Mouse (Mus musculus) megakaryocyte, embryonic 14.5 days (primary cell): ENCODE measurements around the gene Prkaca. TPM values are rescaled to one million over a fixed set of nuclear protein-coding genes. Genes with fewer than 3 reads are reported as not detected.
A peak's percentile ranks its signal among the peaks of the same experiment; 100 is the strongest.
"Not testable (repeated sequence)": the region's sequence is repeated elsewhere in the genome, so short reads cannot be mapped to it uniquely, and the experiment has no call there.

Source experiments
- H3K27me3 ChIP-seq: replicated peaks from 2 replicates; pipeline ENCODE3; 2012; ENCODE audit warnings: inconsistent platforms
- H3K36me3 ChIP-seq: replicated peaks from 2 replicates; pipeline ENCODE3; 2012; ENCODE audit warnings: low read length, inconsistent platforms, mixed read lengths
- H3K4me1 ChIP-seq: 2 replicates; pipeline ENCODE4 v1.6.1; 2012; ENCODE audit warnings: inconsistent platforms
- H3K4me3 ChIP-seq: replicated peaks from 2 replicates; pipeline ENCODE3; 2012; ENCODE audit warnings: moderate library complexity, mild to moderate bottlenecking, inconsistent platforms
- H3K9me3 ChIP-seq: 2 replicates; pipeline ENCODE4 v1.6.1; 2012; ENCODE audit warnings: inconsistent platforms
- FLI1 ChIP-seq: IDR thresholded peaks from 2 replicates; pipeline ENCODE4 v1.6.1; 2012; ENCODE audit warnings: low read length, inconsistent platforms, mixed read lengths
- GATA1 ChIP-seq: IDR thresholded peaks from 3 replicates; pipeline ENCODE4 v1.6.1; 2012; ENCODE audit warnings: mixed read lengths, low read length, inconsistent platforms, borderline replicate concordance
- polyA plus RNA-seq: library from polyadenylated mRNA; stranded (reverse); fragments of >175 nt; gene quantifications from 2 replicates; pipeline ENCODE4 v1.2.3, GENCODE M21; 2012; ENCODE audit warnings: low replicate concordance; ENCODE audit not compliant: insufficient read depth

Gene Prkaca
- polyA plus RNA-seq, 1 experiment, result 30.8 TPM

GRCm38 (mm10) chr8:83999825-84000224 lies 27.0 kb downstream of the Prkaca start:
- Histone ChIP-seq H3K4me1 (peaks cover 55% of the 10 kb centered on the region), H3K36me3 (peaks cover 55% of the 10 kb centered on the region)

GRCm38 (mm10) chr8:84001281-84002000 lies 28.6 kb downstream of the Prkaca start, which contains the start of gene 1700067K01Rik:
Gene 1700067K01Rik, plus strand, starts transcription at chr8:84001502.
- peaks cover 47% of the 10 kb centered on the region for H3K36me3 ChIP-seq
- no peaks in the 10 kb centered on the region for H3K27me3 ChIP-seq
- TF ChIP-seq FLI1 (no peak), GATA1 (no peak)
- peaks cover 50% of the 10 kb centered on the region for H3K4me1 ChIP-seq
- H3K9me3 ChIP-seq, result no peaks in the 10 kb centered on the region
- no peak within 1 kb of the TSS for H3K4me3 ChIP-seq

More at GRCm38 (mm10) chr8:83999825-84000224, 27.0 kb downstream of the Prkaca start:
- no peak for TF ChIP-seq GATA1
- Histone ChIP-seq H3K27me3 (no peaks in the 10 kb centered on the region), H3K9me3 (no peaks in the 10 kb centered on the region), H3K4me3 (peak overlapping the region; percentile 91)

DNA sequence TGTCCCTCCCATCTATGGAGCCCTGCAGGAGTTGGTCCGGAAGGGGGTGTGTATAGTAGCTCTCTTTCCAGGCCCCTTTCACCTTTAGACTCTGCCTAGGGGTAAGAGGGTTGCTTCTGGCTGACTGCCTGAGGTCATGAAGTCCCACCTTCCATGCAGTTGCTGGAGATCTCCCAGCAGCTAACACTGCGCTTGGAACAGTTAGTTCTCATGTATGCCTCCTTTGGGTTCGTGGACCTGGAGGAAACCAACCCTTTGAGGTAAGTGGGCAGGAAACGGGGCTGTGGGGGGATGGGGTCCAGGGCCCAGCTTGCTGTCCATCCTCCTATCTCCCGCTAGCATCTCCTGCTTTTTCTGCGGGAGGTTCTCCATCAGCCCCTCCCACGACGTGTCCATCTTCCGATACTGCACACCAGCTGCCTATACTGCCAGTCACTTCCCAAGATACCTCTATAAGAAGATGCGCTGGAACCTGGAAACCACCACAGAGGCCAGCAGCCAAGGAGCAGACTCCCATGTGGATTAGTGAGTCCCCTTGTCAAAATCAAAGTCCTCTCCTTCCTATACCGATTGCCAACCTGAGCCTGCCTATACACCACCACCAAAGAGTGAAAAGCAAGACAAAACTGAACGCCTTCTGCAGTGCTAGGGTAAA lies 30.3 kb downstream of the Prkaca start:
- TF ChIP-seq GATA1 (no peak), FLI1 (no peak)
- Histone ChIP-seq H3K9me3 (no peaks in the 10 kb centered on the region), H3K36me3 (peaks cover 47% of the 10 kb centered on the region), H3K27me3 (no peaks in the 10 kb centered on the region), H3K4me1 (peaks cover 49% of the 10 kb centered on the region), H3K4me3 (peak overlapping the region; percentile 10)

- no peaks in the 10 kb centered on the region for H3K27me3 ChIP-seq
- H3K36me3 ChIP-seq, result peaks cover 47% of the 10 kb centered on the region
- H3K4me3 ChIP-seq, result peak overlapping the region; percentile 91
- peaks cover 48% of the 10 kb centered on the region for H3K4me1 ChIP-seq
- TF ChIP-seq GATA1, result no peak
- no peak for TF ChIP-seq FLI1
- no peaks in the 10 kb centered on the region for H3K9me3 ChIP-seq
These were observed 30.9 kb downstream of the Prkaca start for GRCm38 (mm10) chr8:84003612-84004246.

DNA sequence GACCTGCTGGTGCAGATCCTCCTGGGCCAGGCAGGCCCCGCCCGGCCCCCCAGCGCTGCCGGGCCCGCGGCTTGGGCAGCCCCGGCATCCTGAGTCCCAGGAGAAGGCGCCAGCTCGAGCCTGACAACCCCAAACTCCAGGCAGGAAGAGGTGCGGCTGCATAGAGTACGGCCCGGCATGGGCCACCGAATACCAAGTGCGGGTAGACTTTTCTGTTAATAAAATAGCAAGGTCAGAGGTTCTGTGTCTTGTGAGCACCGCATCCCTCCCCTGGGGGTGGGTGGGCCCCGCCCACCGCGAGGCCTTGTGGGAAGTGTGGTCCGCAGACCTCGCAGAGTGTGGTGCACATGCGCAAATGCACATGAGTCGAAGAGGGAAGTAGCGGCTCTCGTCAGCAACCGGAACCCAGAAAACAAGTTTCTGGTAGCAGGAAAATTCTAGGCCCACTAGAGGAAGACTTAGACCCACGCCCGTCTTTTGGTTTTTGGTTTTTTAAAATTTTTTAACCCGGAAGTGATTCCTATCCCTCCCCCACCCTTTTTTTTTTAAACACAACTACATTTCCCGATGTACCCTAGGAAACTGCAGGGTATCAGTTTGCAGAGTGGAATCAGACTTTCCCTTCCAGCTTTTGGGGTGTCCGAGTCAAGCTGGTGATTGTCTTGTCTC lies 31.9 kb downstream of the Prkaca start:
- Histone ChIP-seq H3K4me1 (peaks cover 38% of the 10 kb centered on the region), H3K36me3 (peaks cover 38% of the 10 kb centered on the region), H3K9me3 (no peaks in the 10 kb centered on the region), H3K27me3 (no peaks in the 10 kb centered on the region), H3K4me3 (peak overlapping the region; percentile 91)
- TF ChIP-seq FLI1 (no peak), GATA1 (no peak)

DNA sequence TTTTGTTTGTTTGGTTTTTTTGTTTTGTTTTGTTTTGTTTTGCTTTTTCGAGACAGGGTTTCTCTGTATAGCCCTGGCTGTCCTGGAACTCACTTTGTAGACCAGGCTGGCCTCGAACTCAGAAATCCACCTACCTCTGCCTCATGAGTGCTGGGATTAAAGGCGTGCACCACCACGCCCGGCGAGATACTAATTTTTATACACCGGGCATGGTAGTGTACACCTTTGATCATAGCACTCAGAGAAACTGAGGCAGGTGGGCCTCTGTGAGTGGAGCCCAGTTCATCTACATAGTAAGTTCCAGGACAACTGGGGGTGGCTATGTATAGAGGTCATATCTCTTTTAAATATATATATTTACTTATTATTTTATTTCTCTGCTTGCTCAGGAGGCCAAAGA lies 32.7 kb downstream of the Prkaca start:
- Histone ChIP-seq H3K4me1 (peaks cover 43% of the 10 kb centered on the region), H3K36me3 (peaks cover 29% of the 10 kb centered on the region)
- H3K4me3 ChIP-seq, H3K27me3 ChIP-seq, H3K9me3 ChIP-seq: not testable (repeated sequence)

DNA sequence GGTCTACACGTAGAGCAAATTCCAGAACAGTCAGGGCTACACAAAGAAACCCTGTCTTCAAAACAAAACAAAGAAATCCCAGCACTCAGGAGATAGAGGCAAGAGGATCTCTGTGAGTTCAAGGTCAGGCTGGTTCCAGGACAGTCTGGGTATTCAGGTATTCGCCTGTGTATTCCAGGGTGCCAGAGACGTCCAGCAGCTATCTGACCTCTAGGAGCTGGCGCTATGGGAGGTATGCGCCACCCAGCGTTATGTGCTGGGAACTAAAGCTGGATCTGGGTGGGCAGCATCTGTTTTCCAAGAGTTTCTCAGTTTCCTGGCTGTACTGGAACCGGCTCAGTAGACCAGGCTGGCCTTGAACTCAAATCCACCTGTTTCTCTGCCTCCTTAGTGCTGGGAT lies 35.6 kb downstream of the Prkaca start:
- Histone ChIP-seq H3K36me3 (peaks cover under 1% of the 10 kb centered on the region), H3K4me1 (peaks cover 60% of the 10 kb centered on the region), H3K4me3 (no peak overlapping the region), H3K27me3 (peaks cover 35% of the 10 kb centered on the region), H3K9me3 (no peaks in the 10 kb centered on the region)
- no peak for TF ChIP-seq GATA1
- TF ChIP-seq FLI1, result no peak

DNA sequence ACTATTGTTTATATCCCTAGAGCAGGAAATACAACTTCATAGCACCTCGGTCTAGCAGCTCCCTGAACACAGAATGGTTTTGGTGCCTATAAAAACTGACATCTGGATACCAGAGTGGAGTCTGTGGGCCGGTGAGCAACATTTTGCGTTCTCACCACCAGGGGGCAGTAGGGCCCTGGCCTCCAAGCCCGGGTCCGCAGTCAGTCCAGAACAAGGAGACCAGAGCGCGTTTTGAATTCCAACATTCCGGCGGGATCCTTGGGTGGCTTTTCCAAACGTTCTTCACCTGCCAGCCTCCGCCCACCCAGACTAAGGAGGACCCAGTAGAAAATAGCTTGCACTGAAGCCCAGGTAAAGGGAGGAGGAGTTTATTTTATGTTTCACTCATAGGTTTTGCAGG lies 37.1 kb downstream of the Prkaca start:
- TF ChIP-seq FLI1 (no peak), GATA1 (no peak)
- Histone ChIP-seq H3K4me3 (peak overlapping the region; percentile 44), H3K9me3 (no peaks in the 10 kb centered on the region), H3K4me1 (peaks cover 48% of the 10 kb centered on the region), H3K27me3 (peaks cover 40% of the 10 kb centered on the region), H3K36me3 (no peaks in the 10 kb centered on the region)

DNA sequence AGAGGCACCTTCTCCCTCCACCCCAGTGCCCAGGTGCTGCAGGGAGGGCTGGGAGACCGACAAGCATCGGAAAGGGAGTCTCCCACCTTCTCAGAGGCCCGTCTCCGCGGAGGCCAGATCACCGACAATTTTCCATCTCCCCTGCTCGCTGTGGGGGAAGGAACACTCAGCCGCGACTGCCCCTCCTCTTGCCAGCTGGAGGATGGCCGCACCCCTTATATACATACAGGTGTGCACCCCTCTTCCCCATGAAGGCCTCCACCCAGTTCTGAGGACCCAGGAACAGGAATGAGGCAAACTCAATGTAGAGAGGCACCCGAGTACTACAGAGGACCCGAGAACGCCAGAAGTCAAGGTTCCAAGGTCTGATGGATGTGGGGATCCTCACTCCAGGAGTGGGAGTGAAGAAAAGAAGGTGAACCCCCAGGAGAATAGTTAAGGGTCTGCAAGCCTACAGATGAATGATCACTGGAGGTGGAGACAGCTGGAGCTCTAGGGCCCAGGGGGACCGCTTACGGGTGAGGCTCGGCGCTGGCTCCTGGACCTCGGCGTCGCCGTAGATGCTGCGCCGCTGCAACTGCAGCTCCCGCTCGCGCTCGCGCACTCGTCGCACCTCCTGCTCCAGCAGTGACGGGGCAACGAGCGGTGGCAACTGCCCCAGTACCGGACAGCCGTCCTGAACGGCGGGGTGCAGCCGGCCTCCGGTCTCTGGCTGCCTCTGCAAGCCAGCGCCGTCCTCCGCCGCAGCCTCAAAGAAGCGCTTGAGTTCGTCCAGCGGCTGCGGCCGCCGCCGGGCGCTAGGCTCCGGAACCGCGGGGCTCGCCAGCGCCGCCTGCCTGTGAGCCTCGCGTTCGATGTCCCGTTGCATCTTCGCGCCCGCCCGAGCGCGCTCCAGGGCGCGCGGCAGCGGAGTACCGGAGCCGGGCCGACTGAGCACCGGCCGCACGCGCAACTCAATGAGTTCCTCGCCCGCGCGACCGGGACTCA lies 38.1 kb downstream of the Prkaca start:
- Histone ChIP-seq H3K36me3 (no peaks in the 10 kb centered on the region), H3K4me3 (peak overlapping the region; percentile 93), H3K27me3 (peaks cover 47% of the 10 kb centered on the region), H3K9me3 (peaks cover 6% of the 10 kb centered on the region), H3K4me1 (peaks cover 43% of the 10 kb centered on the region)
- TF ChIP-seq GATA1 (no peak), FLI1 (no peak)
